Mouse (Mus musculus): ENCODE measurements around the gene Zfr. TPM values are rescaled to one million over a fixed set of nuclear protein-coding genes. Genes with fewer than 3 reads are reported as not detected.

Gene Zfr
- polyA plus RNA-seq, 1 experiment from 2014 or later: 87.7 TPM

DNA sequence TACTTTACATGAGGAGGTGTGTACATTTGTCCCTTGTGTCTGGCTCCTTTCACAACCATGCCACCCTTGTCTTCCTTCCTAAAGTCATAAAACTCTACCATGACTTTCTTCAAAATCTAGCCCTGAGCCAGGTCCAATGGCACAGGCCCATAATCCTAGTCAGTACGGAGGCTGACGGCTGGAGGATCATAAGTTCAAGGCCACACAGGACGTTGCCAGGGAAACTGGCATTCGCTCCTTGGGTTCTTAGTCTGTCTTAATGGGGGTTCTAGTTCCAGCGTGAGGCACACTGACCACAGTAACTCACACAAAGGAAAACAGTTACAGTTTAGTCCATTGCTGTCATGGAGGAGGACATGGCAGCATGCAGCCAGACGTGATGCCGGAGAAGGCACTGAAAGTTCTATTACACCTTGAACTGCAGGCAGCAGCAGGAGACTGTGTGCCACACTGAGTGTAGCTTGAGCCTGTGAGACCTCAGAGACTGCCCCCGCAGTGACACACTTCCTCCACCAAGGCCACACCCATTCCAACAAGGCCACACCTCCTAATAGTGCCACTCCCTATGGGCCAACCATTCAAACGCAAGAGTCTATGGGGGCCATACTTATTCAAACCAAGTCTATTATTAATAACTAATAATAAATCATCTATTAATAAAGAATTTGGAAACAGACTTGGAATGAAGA is 26.5 kb upstream of the Zfr start:
- Histone ChIP-seq H3K9ac (no peak overlapping the region), H3K36me3 (no peaks in the 10 kb centered on the region), H3K4me2 (no peak overlapping the region), H3K9me3 (peaks cover 3% of the 10 kb centered on the region; the same call in 1 of the 2 replicates), H3K27ac (replicated peaks) (no peak overlapping the region), H3K4me3 (no peak overlapping the region), H3K4me1 (no peaks in the 10 kb centered on the region), H3K27me3 (replicated peaks) (no peaks in the 10 kb centered on the region)
- no peak for ATAC-seq (ENCODE audit: extremely low read depth, insufficient number of reproducible peaks, low FRiP score, low TSS enrichment)
- 87% methylated on average over 9 of the region's 9 CpGs for WGBS

DNA sequence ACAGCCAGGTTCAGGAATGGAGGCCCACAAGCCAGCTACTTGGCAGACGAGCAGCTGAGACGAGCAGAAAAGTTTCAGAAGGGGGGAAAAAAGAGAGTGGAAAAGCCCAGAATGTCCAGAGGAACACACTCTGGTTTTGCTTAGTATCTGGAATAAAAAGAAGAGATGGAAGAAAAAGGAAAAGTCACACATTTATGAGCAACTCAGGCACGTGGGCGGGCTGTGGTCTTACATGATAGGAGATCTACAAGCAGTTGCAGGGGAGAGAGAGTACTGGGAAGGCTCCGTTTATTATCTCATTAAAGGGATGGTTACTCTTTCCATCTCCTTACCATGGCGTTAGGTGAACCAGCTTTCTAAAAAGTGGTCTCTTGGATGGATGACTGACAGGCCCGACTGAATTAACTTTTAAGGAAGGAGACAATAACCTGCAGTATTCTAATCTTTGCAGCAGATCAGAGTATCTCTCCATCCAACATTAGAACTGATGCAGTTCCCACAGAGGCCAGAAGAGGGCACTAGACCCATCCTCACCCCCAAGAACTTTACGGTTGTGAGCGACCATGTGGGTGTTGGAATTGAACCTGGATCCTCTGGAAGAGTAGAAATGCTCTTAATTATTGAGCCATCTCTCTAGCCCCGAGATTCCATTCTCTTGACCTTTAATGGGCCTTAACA is 25.7 kb upstream of the Zfr start:
- H3K27me3 ChIP-seq (replicated peaks): no peaks in the 10 kb centered on the region
- peaks cover 3% of the 10 kb centered on the region; the same call in 1 of the 2 replicates for H3K9me3 ChIP-seq
- no peaks in the 10 kb centered on the region for H3K4me1 ChIP-seq
- H3K36me3 ChIP-seq: no peaks in the 10 kb centered on the region
- ATAC-seq (ENCODE audit: extremely low read depth, insufficient number of reproducible peaks, low FRiP score, low TSS enrichment): no peak
- no peak overlapping the region for H3K4me3 ChIP-seq
- no peak overlapping the region for H3K4me2 ChIP-seq
- no peak overlapping the region for H3K27ac ChIP-seq (replicated peaks)
- no peak overlapping the region for H3K9ac ChIP-seq
- WGBS: 51% methylated on average over 10 of the region's 10 CpGs

DNA sequence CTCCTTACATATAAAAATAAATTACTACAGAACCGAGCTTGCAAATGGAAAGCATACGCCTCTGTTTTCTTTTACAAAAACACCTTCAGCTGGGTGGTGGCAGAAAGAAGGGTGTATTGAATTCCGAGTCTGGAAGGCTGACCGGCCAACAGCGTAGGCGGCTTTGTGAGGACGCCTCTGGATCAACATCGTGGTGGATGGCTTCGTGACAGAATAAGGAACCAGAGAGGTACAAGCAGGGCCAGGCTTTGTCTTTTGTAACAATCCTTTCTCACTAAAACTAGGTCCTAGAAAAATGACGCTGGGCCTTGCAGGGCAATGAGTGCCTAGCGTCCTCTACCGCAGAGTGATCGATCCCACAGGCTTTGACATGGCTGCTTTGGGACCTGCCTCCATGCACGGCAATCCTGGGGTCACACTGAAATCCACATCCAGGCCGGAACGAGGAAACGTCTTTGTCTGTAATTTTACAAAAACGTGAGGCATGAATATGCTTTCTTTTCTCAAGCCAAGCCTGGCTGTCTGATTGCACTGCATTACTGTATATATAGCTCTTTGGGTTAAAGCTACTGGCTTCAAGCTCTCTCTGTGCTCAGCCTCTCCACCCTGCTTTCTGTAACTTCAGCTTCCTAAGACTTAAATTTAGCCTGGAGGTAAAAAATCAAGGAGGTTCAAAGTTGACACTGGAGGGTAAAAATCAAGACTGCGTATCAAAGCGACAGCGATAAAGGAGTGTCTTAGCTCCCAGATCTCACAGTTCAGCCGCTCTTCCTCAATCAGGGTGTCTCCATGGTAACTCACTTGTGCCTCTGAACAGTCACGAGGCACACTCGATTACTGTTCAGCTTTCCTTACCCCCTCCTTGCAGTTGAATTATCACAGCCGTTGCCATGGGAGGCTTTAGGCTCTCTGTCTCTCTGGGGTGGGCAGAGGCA is 24.3 kb upstream of the Zfr start:
- Histone ChIP-seq H3K27me3 (replicated peaks) (no peaks in the 10 kb centered on the region), H3K4me2 (no peak overlapping the region), H3K36me3 (no peaks in the 10 kb centered on the region), H3K4me1 (no peaks in the 10 kb centered on the region), H3K27ac (replicated peaks) (no peak overlapping the region), H3K9ac (no peak overlapping the region), H3K9me3 (peaks cover 3% of the 10 kb centered on the region; the same call in 1 of the 2 replicates), H3K4me3 (no peak overlapping the region)
- WGBS: 80% methylated on average over 25 of the region's 25 CpGs
- no peak for ATAC-seq (ENCODE audit: extremely low read depth, insufficient number of reproducible peaks, low FRiP score, low TSS enrichment)

DNA sequence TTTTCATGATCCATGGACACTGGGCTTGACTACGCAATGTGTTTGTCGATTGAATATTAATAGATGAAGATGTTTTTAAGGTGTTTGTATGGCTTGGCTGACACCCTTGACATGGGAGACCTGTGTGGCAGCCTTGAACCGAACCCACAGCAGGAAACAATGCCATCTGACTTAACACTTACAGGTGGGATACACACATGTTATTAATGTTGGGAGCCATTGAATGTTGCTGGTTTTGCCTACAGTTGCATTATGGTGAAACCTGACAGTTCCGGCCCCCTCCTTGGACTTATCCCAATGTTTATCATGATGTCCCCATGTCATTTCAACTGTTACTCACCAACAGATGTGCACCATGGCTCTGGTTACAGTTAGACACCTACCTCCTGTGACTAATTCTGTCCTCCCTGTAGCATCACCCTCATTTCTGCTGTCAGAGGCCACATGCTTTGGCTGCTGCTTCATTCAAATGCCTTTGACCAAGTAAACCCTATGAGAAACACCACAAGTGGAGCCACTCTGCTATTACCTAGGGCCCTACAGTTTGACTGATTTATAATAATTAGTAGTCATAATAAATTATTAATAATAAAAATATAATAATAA is 23.6 kb upstream of the Zfr start:
- Histone ChIP-seq H3K4me1 (no peaks in the 10 kb centered on the region), H3K9me3 (peaks cover 3% of the 10 kb centered on the region; the same call in 1 of the 2 replicates), H3K9ac (no peak overlapping the region), H3K4me2 (no peak overlapping the region), H3K27ac (replicated peaks) (no peak overlapping the region), H3K36me3 (no peaks in the 10 kb centered on the region), H3K4me3 (no peak overlapping the region), H3K27me3 (replicated peaks) (no peaks in the 10 kb centered on the region)
- ATAC-seq (ENCODE audit: extremely low read depth, insufficient number of reproducible peaks, low FRiP score, low TSS enrichment): no peak
- WGBS: 80% methylated on average over 4 of the region's 4 CpGs

DNA sequence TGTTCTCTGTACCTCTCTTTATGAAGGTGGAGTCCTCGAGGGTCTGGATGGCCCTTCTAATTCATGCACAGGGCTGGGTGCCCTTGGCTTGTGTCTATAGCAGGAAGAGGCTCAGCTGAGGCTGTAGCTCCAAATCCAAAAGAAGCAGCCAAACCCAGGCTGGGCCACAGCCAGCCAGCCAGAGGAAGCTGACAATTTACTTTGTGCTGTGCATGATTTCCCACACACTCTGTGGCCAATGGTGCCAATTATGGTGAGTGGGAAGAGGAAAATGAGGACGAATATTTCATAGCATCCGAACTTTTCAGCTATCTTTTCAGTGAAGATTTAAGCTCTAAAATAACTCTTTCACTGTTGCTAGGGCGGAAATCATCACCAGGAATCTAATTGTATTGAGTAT is 21.2 kb upstream of the Zfr start:
- 78% methylated on average over 4 of the region's 4 CpGs for WGBS
- H3K4me2 ChIP-seq: no peak overlapping the region
- peaks cover 3% of the 10 kb centered on the region; the same call in 1 of the 2 replicates for H3K9me3 ChIP-seq
- no peaks in the 10 kb centered on the region for H3K4me1 ChIP-seq
- H3K27me3 ChIP-seq (replicated peaks): no peaks in the 10 kb centered on the region
- no peak overlapping the region for H3K4me3 ChIP-seq
- no peak overlapping the region for H3K27ac ChIP-seq (replicated peaks)
- ATAC-seq (ENCODE audit: extremely low read depth, insufficient number of reproducible peaks, low FRiP score, low TSS enrichment): no peak
- no peaks in the 10 kb centered on the region for H3K36me3 ChIP-seq
- H3K9ac ChIP-seq: no peak overlapping the region

DNA sequence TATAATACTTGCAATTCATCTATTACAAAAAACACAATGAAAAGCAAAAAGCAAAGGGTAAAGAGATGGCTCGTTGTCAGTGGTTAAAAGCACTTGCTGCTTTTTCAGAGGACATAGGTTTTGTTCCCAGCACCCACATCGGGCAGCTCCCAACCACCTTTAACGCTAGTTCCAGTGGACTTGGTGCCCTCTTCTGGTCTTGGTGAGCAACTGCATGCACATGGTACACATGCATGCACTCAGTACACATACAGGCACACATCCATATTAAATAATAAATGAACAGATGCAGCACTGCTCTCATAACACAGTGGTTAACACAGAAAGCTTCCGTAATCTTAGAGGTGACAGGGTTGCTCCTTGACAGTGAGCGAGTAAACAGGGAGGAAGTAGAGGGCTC is 20.3 kb upstream of the Zfr start:
- ATAC-seq (ENCODE audit: extremely low read depth, insufficient number of reproducible peaks, low FRiP score, low TSS enrichment): no peak
- no peaks in the 10 kb centered on the region for H3K27me3 ChIP-seq (replicated peaks)
- peaks cover 3% of the 10 kb centered on the region; the same call in 1 of the 2 replicates for H3K9me3 ChIP-seq
- no peak overlapping the region for H3K9ac ChIP-seq
- H3K4me2 ChIP-seq: no peak overlapping the region
- 86% methylated on average over 5 of the region's 5 CpGs for WGBS
- H3K27ac ChIP-seq (replicated peaks): no peak overlapping the region
- H3K36me3 ChIP-seq: no peaks in the 10 kb centered on the region
- no peak overlapping the region for H3K4me3 ChIP-seq
- no peaks in the 10 kb centered on the region for H3K4me1 ChIP-seq

DNA sequence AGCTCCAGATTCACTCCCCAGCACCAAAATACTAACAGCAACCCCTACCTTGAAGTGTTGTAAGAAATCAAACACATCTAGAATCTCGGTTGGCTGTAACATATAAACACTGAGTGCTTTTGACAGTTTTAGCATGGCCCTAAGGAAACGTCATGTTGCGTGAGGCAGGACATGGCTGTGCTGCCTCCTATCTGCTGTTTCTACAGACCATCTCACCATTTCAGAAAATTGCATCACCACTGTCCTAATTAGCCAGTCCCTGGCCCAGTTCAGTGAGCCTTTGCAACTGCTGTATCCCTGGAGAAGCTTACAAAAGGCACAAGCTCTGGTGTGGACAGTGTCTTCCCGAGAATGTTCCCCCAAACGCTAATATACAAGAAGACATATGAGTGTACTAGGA is 16.7 kb upstream of the Zfr start:
- Histone ChIP-seq H3K27ac (replicated peaks) (no peak overlapping the region), H3K36me3 (no peaks in the 10 kb centered on the region), H3K9ac (no peak overlapping the region), H3K9me3 (no peaks in the 10 kb centered on the region; the same call in 1 of the 2 replicates), H3K4me3 (no peak overlapping the region), H3K27me3 (replicated peaks) (no peaks in the 10 kb centered on the region), H3K4me1 (peaks cover 4% of the 10 kb centered on the region; the same call in 1 of the 2 replicates), H3K4me2 (no peak overlapping the region)
- no peak for ATAC-seq (ENCODE audit: extremely low read depth, insufficient number of reproducible peaks, low FRiP score, low TSS enrichment)
- 75% methylated on average over 5 of the region's 5 CpGs for WGBS

DNA sequence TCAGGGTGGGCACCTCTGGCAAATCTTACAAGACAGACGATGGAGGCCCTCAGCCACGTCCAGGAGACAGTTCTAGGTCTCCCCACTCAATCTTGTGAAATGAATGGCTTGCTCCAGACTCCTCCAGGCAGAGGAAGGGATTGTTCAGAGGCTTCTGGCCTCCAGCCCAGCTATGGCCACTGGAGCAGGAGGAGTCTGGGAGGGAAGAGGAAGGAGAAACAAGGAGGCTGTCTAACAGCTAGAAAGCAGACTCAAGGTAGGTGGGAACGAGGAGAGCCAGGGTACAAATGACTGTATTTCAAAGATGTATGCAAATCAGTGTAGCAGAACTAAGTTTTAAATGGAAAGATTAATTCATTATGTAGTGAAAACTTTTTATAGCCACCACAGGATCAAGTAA is 13.9 kb upstream of the Zfr start:
- H3K4me1 ChIP-seq: peaks cover 4% of the 10 kb centered on the region; the same call in 1 of the 2 replicates
- no peaks in the 10 kb centered on the region for H3K36me3 ChIP-seq
- WGBS: 60% methylated on average over 3 of the region's 3 CpGs
- ATAC-seq (ENCODE audit: extremely low read depth, insufficient number of reproducible peaks, low FRiP score, low TSS enrichment): no peak
- H3K27ac ChIP-seq (replicated peaks): peak overlapping the region; percentile 53; the same call in 1 of the 2 replicates
- no peaks in the 10 kb centered on the region for H3K9me3 ChIP-seq
- no peak overlapping the region for H3K4me2 ChIP-seq
- H3K27me3 ChIP-seq (replicated peaks): no peaks in the 10 kb centered on the region
- H3K9ac ChIP-seq: no peak overlapping the region
- no peak overlapping the region for H3K4me3 ChIP-seq

DNA sequence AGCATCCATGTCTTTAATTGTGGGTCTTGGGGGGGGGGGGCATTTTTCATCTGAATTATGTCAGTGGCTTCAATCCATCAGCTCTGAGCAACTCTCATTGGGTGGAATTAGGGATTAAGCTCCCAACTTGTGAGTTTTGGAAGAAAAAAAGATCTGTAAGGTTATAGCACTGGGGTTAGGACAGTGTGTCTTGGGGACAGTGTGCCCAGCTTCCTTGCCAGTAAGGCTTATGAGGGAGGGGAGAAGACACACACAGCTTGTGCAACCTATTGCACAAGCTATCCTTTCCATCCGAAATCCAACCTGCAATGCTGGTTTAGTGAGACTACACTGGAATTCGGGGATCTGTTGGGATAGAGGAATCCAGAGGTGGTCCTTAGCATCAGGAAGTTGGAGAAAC is 12.8 kb upstream of the Zfr start:
- ATAC-seq (ENCODE audit: extremely low read depth, insufficient number of reproducible peaks, low FRiP score, low TSS enrichment): no peak
- Histone ChIP-seq H3K4me3 (no peak overlapping the region), H3K4me1 (peaks cover 9% of the 10 kb centered on the region), H3K4me2 (no peak overlapping the region), H3K36me3 (no peaks in the 10 kb centered on the region), H3K27ac (replicated peaks) (no peak overlapping the region), H3K27me3 (replicated peaks) (no peaks in the 10 kb centered on the region), H3K9me3 (no peaks in the 10 kb centered on the region), H3K9ac (no peak overlapping the region)
- WGBS: 75% methylated on average over 2 of the region's 2 CpGs

DNA sequence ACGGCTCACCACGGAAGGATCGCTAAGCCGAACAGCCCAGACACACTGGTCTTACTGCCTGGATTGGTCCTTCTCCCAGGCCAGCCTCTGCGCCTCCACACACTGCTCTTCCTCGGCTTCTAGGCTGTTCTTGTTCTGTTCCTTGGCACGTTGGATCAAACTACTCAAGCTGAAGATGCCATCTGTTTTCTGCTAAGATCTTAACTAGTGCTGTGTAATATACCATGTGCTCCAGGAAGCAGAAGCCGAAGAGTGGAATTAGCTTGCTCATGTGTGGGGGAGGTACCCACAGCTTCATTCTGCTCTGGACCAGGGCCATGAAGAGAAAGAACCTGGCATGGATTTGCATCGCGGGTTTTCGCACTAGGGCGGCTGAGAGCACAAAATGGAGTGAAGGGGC is 11.2 kb upstream of the Zfr start:
- no peak for ATAC-seq (ENCODE audit: extremely low read depth, insufficient number of reproducible peaks, low FRiP score, low TSS enrichment)
- H3K4me1 ChIP-seq: peaks cover 20% of the 10 kb centered on the region
- no peak overlapping the region for H3K4me2 ChIP-seq
- no peak overlapping the region for H3K27ac ChIP-seq (replicated peaks)
- H3K27me3 ChIP-seq (replicated peaks): no peaks in the 10 kb centered on the region
- H3K9ac ChIP-seq: no peak overlapping the region
- H3K4me3 ChIP-seq: no peak overlapping the region
- 81% methylated on average over 12 of the region's 12 CpGs for WGBS
- H3K9me3 ChIP-seq: no peaks in the 10 kb centered on the region
- no peaks in the 10 kb centered on the region for H3K36me3 ChIP-seq

DNA sequence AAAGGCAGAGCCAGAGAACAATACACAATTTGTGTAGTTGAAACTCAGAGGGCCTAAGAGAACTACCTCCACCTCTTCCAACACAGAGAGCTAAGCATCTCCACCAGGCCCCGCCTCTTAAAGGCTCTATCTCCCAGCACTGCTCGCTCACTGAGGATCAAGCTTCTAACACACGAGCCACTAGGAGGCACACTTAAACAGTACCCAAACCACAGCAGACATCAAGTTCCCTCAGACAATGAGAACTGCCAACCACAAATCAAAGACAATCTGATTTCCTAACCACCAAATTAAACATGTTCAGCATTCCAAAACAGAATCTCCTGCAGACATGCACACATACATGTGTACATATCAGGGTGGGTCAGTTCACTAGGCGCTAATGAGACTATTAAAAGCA is 9.4 kb upstream of the Zfr start:
- H3K27ac ChIP-seq (replicated peaks): no peak overlapping the region
- H3K4me1 ChIP-seq: peaks cover 35% of the 10 kb centered on the region
- H3K9ac ChIP-seq: no peak overlapping the region
- no peak overlapping the region for H3K4me3 ChIP-seq
- H3K27me3 ChIP-seq (replicated peaks): no peaks in the 10 kb centered on the region
- H3K36me3 ChIP-seq: no peaks in the 10 kb centered on the region
- no peak for ATAC-seq (ENCODE audit: extremely low read depth, insufficient number of reproducible peaks, low FRiP score, low TSS enrichment)
- no peak overlapping the region for H3K4me2 ChIP-seq
- 67% methylated on average over 4 of the region's 4 CpGs for WGBS
- H3K9me3 ChIP-seq: no peaks in the 10 kb centered on the region

All from heart, embryonic 13.5 days (tissue).